Mouse (Mus musculus) ovary, postnatal 14 days (tissue): ENCODE results near the gene Fndc7.
"Not testable (repeated sequence)": the region's sequence is repeated elsewhere in the genome, so short reads cannot be mapped to it uniquely, and the experiment has no call there.

Source experiments
- DNase-seq: peaks from one replicate; pipeline ENCODE4 v3.0.0; 2022; ENCODE audit warnings: low spot score

Gene Fndc7

DNA sequence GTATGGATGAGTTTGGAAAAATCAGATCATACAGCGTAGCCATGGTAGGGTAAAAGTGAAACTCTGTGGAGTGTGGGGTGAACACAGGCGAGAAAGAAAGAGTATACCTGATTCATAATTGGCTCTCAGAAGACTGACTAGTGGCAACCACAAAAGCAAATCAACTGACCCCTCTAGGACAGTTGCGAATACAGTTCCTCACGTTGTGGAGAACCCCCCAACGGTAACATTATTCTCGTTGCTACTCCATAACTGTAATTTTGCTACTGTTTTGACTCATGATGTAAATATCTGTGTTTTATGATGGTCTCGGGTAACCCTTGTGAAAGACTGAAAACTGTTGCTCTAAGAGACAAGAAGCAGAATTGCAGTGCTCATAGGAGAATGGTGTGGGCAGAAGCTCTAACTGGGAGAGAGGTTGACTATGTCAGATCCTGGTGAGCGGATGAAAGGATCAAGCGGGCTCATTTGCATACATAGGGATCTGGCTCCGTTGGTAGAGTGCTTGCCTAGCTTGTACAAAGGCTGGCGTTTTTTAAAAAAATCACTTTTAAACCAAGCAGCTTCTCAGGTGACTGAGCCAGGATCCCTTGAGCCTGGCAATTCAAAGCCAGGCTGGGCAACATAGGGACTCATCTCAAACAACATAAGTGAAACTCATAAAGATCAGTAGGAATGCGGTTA lies 2.7 kb downstream of the Fndc7 start:
- DNase-seq = no peak

DNA sequence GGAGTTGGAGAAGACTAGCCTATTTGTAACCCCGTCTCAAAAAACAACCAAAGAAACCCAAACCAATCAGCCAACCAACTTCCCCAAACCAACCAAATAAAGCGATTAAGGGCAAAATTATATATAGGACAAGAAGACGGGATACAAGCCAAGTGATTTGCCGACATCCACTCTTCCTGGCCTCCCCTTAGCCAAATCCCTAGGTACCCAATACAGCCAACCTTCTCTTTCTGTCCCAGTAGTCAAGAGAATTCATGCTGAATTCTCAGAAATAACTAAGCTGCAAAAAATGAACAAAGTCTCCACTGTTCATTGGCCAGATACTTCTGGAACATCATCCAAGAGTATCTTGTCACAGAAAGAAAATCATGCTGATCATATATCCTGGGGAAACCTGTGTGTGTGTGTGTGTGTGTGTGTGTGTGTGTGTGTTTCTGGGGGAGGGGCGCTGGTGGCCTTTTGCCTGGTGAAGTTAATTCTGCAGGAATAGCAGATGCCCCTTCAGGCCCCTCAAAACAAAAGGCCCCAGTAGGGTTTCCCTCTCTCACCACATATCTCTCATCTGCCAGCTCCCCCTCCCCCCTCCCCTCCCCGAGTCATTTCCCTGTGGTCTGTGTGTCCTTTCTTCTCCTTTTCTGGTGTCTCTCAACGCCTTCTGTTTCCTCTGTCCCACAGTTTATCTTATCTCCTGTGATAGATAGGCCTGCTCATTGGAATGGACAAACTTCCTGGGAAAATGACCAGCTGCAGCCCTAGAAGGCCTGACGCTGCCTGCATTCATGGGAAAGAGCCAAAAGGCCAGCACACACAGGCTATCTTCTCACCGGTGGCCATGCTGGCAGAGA lies 3.9 kb downstream of the Fndc7 start:
- DNase-seq = no peak

DNA sequence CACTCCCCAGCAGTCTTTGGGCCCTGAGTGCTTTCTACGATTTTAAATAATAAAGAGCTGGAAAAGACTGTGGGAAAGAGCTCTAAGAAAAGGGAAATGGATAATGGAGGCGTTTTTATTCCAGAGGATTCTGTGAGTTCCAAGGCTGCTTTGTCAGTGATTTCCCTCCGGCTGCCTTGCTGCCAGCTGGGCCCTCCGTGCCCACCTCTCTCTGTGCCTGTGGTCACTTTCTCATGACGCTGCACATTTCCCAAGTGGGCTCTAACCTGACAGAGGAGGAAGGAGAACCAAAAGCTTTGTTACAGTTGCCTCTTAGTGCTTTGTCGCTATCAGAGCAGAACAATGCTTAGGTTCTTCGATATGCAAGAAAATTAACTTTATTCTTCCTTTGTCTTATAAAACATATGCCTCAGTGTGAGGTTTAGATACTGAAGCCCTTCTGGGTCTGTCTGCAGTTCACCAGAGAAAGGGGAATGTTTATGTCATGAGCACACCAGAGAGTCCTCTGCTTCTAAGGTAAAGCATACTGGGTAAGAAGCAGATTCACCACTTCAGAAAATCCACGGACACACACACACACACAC lies 5.0 kb downstream of the Fndc7 start:
- DNase-seq = no peak

DNA sequence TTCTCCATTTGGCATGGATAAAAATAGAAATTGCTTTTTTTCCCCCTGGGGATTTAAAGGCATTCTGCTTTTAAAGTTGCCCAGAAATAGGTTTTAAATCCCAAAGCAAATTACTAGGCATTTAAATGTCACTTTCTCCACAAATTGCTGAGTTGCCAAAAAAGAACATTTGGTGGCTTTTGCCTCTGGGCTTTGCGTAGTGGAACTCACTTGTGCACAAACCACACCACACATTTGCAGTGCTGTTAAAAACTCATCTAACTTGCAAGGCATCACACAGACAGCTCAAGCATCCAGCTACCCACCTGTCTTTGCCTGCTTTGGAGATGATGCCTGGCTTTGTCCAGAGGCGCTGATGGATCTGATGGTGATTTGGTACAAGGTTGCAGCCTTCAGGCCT lies 6.7 kb downstream of the Fndc7 start:
- no peak for DNase-seq

DNA sequence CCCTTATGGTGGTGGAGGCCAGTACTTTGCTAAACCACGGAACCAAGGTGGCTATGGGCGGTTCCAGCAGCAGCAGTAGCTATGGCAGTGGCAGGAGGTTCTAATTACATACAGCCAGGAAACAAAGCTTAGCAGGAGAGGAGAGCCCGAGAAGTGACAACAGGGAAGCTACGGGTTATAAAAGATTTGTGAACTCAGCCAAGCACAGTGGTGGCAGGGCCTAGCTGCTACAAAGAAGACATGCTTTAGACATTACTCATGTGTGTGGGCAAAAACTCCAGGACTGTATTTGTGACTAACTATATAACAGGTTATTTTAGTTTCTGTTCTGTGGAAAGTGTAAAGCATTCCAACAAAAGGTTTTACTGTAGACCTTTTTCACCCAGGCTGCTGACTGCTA lies 7.9 kb downstream of the Fndc7 start:
- not testable (repeated sequence) for DNase-seq

DNA sequence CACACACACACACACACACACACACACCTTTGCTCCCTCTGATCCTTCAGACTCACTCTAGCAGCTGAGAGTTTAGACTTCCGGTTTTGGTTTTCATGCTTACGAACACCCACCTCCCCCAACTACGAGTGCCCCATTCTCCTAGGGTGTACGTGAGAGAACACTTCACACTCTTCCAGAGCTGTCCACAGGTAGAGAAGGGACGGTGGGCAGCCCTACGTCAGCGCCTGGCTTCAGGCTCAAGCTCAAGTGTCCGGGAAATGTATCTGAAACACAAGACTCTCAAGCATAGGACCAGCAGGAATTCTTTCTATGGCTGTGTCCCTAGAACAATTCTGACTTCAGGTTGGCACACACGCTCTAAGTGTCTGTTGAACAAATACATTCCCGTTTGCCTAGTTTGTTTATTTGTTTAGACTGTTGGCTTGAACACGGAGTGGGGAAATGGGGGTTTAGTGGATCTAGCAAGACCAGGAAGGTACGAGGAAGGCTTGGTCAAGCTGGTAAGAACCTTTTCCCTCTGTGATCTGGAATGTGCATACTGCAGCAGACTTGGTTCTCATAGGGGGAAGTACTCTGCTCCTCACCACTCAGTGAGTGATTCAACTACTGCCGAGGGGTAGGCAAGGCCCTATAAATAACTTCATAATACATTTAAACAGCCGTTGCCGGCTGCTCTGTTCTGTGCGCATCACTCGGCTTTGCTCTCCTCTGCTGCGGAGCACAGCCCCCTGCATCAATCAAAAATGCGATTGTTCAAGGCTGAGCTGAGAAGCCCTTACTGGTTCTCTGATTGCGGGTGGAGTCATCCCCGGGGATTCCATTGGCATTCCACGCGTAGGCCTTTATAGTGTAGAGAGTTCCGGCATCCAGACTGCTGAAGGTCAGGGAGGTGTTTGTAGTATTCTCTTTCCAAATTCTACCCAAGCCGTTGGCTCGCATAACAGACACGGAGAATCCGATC lies 9.0 kb downstream of the Fndc7 start:
- DNase-seq = no peak

DNA sequence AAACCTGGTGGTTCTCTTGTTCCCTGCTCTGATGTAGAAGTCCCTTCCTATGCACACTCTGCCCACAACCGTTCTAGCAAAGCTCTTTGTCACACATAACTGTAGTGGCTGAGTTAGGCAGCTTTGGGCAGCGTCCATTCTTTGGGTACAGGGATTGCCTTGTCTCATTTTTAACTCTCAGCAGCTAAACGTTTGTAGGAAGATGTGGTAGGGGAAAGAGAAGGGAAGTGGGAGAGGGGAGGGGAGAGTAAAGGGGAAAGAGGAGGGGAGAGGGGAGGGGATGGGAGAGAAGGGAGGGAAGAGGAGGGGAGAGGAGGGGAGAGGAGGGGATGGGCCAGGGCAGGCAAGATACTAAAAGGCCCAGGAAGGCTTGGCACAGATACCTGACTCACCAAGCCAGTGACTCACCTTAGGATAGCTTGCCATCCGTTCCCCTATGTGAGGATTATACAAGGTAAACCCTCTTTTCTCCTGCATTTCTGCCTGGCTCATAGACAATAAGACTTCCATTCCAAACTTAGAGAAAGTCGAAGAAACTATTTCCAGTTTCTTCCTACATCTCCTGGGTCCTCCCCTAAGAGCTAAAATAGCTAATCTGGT lies 9.9 kb downstream of the Fndc7 start:
- DNase-seq = no peak

DNA sequence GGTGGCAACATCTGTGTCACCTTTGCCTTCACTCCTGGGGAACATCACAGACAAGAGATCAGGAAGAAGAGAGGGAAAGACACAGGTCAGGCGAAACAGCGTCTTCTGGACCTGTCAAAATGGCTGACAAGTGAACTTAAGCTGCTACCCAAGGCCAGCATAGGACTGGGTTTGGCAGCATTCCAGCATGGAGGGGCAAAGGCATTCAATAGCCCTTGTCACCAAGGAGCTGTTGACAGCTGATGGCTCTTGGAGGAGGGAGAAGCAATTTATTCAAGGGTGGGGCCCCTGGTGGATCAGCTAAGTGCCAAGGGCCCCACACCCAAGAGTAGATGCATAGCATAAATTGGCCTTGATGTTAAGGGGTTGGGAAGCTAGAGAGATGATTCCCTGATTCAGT lies 10.7 kb downstream of the Fndc7 start:
- DNase-seq = no peak

DNA sequence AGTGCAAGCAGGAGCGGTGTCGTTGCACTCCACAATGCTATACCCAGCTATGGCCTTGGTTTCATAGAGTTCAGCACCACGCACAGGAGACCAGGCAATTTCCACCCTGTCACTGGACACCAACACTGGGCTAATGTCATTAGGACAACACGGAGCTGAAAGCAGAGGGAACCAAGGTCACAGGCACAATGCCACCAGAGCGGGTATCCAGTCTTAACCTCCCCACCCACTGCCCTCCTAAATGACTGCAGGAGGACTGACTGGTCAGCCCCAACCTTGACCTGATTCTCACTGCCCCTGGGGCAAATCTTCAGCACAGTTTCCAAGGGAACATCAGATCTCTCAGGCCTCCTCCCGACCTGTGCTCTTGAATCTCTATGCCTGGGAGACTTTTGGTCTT lies 19.2 kb downstream of the Fndc7 start:
- no peak for DNase-seq

DNA sequence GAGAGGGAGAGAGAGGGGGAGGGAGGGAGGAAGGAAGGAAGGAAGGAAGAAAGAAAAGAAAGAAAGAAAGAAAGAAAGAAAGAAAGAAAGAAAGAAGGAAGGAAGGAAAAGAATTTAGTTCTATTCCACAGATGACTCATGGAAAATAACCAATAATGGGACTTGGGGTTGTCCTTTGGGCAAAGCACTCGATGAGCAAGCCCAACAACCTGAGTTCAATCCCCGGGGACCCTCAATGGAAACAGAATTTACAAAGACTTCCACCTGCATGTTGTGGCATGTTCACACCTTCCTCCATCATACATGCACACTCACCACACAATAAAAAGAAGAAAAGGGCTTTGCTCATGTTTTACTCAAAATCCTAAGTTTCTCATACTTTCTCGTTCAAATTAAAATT lies 22.4 kb downstream of the Fndc7 start:
- DNase-seq = no peak

DNA sequence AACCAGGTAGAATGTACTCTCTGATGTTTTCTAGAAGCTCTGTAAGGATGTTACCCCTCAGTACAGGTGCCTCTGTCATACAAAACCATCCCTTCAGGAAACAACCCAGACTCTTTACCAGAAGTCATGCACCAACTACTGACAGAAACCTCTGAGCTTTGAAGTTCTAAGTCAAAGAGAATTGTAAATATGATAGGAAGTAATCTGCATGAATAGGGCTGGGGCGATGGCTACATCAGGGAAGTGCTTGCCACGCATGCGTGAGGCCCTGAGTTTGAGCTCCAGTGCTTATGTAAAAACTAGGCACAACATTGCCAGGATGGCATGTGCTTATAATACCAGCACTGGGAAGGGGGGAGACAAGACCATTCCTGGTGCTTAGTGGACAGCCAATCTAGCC lies 24.1 kb downstream of the Fndc7 start:
- no peak for DNase-seq

DNA sequence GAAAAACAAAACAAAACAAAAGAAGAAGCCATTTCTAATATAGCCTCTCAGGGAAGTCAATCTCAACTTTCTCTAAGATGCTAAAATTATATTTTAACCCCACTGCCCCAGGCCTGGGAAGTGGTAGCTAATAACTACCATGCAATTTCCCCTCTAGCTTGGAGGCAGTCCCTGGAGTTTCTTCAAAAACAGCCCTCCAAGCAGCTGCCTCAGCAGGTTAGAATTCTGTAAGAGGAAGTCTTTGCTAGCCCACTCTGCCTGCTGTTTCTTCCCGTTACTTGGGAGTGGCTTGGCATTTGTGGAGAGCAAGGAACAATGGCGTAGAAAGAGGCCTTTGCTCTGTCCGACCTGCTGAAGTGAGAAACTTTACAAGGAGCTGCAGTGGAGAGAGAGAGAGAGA lies 24.7 kb downstream of the Fndc7 start:
- DNase-seq = no peak

DNA sequence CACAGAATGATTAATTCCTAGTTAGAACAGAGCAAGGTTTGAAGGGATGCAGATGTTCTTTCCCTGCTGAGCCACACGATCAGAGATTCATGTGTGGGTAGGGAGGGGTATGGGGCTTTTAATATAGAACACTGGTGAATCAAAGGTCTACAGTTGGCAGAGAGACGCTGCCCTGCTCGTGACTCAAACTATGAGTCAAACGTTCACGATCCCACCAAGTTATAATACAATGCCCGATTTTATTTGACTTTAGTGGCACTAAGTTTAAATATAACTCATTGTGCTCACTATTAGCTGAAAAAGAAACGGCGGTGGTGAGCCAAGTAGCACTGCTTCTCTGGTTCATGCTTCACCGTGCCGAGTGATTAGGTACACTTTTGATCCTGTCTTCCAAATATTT lies 26.7 kb downstream of the Fndc7 start:
- DNase-seq = no peak

DNA sequence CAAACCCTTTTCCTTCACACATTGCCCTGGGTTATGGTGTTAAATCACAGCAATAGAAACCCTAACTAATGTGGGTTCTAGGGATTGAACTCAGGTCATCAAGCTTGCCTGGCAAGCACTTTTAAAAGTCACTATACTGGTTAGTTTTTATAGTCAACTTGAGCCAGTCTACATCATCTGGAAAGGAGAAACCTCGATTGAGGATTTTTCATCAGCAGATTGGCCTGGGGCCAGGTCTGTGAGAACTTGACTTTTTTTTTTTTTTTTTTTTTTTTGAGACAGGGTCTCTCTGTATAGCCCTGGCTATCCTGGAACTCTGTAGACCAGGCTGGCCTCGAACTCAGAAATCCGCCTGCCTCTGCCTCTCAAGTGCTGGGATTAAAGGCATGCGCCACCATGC lies 27.5 kb downstream of the Fndc7 start:
- not testable (repeated sequence) for DNase-seq

DNA sequence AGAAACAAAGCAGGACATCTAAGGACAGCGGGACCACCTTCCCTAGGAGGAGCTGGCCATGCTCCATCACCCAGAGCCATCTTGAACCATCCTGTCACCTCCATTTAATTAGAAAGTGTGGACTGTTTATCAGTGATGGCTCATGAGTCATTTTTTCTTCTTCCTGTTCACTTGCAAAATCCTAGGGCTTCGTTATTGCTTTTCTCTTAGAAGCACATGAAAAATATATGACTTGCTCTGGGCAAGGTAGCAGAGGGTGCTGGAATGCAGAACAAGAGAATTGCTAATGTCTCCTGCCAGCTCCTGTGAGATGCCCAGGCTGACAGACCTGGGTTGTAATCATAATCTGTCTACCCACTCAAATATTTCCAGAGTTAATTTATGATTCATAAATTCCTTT lies 29.0 kb downstream of the Fndc7 start:
- no peak for DNase-seq

DNA sequence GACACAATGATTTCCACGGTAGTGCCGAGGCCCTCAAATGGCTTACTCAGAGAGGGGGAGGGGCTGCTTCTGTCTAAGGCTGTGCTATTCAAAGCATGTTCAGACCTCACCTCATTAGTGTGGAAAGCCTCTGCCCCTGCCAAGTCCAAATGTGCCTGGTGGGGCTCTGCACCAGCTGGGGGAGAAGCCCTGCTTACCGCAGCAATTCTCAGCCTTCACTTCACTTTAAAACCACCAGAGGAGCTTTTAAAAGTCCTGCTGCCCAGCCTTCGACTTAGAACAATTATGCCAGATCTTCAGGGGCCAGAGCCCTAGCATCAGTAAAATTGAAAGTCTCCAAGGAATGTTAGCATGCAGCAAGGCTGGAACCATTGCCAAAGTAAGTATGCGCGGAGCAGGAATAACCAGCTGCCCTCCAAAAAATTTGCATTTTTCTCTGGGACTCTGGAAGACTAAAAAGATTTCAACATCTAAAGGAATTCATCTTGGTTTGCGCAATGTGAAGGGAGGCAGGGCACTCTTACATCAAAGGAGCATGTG lies 31.5 kb downstream of the Fndc7 start:
- no peak for DNase-seq

DNA sequence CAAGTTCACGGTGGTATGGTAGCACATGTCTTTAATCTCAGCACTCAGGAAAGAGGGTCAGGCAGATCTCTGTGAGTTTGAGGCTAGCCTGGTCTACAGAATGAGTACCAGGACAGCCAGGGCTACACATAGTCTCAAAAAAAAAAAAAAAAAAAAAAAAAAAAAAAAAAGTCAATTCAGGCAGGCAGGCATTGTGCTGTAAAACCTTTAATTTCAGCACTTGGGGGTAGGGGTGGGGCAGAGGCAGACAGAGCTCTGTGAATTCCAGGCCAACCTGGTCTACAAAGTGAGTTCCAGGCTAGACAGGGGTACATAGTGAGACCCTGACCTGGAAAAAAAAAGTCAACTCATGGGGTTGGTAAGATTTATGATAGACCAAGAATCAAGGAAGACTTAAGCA lies 32.1 kb downstream of the Fndc7 start:
- DNase-seq = no peak

DNA sequence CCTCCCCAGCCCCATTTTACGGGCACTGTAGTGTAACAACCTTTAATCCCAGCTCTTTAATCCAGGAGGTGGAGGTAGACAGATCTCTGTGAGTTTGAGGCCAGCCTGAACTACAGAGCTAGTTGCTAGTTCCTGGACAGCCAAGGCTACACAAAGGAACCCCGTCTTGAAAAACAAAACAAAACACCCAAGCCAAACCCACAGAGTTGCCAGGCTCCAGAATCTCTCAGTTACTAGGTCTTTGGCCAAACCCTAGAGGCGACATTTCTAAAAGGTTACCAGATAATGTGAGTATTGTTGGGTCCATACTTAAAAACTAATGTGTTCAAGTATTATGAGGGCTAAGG lies 32.7 kb downstream of the Fndc7 start:
- no peak for DNase-seq

DNA sequence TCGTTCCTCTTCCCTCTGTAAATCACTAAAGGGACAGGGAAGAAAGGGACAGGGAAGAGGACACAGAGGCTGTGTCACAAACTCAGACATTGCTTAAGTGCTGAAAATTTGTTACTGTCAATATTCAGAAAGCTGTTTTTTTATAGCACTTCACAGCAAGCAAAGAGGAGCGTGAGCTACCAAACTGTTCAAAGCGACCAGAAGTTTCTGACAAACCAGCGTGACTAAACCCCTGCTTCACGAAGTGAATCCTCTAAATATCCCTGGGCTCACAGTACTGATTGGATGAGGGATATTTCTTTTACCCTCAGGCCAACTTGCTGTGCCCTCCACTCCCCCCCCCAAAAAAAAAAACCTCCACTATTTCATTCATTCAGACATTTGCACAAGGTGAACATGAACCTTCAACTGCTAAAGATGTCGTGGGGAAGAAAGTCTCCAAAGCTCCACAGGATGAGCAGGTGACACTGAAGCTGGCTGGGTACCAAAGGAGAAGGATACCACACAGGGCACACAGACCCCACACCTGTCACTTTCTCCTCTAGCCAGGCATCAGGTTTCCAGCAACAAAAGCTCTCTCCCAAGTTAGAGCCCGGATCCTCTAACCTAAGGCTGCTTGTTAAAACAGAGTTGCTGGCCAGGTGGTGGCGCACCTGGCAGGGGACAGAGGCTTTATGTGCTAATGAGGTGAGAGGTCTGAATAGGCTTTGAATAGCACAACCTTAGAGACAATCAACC lies 33.3 kb downstream of the Fndc7 start:
- DNase-seq = no peak

DNA sequence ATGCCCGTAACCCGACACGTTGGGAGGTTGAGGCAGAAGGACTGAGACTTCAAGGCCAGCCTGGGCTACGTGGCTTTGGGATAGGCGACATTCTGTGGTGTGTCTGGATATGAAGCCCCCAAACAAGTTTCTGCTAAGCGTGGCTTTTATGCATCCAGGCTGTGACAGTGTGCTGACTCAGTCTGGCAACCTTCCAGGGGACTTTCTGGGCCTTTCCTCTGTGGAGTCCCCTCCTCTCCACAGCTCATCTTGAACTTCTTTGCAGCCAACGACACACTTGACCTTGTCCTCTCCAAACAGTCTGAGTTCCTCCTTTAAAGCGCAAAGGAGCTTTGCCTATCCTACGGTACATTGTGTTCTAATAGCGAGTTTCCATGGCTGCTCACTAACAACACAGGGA lies 33.9 kb downstream of the Fndc7 start:
- no peak for DNase-seq

DNA sequence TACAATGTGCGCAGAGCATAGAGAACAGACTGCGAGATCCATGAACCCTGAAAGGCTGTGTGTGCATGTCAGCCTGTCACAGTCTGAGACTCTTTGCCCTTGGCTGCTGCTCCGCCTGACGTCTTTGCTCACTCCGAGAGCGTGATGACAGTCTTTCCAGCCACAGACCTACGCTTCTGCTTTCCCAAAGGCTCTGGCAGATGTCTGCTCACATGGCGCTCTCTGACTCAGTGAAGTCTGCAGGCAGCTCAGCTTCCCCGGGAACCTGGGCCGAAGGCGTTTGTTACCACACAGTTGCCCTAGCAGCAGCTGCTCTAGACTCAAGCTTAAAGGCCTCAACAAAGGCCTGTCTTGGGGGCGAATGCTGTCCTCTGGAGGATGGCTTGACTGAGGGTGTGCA lies 34.4 kb downstream of the Fndc7 start:
- DNase-seq = no peak
